In genomic region chr1:177448121-177448561, GRCm38 (mm10) we compare ENCODE assay signal across 8 mouse cellular contexts. TPM values are rescaled to one million over a fixed set of nuclear protein-coding genes. Genes with fewer than 3 reads are reported as not detected.
DNase-seq lines count a peak whose midpoint lies in the region; ATAC-seq lines count a peak whose summit lies in the region.
"Had no signal": no experiment of that assay in that cellular context is flagged by ENCODE, and none has a peak within 500 bp of the region (broad histone marks: within the 10 kb centered on the region; RNA-seq: fewer than 3 reads in every experiment).

No protein-coding gene starts in this region.

- H3K9ac ChIP-seq in forebrain, embryonic 12.5 days, result peak overlapping the region; percentile 5; the same call in 1 of the 2 replicates
- peak overlapping the region; percentile 55 for H3K9ac ChIP-seq in midbrain, embryonic 11.5 days (ENCODE audit: low read length)

- 77% methylated on average over 25 of the region's 25 CpGs for WGBS in forebrain, embryonic 12.5 days
- WGBS in midbrain, embryonic 11.5 days, result 88% methylated on average over 25 of the region's 25 CpGs

- H3K9me3 ChIP-seq in forebrain, embryonic 12.5 days, result no peaks in the 10 kb centered on the region
- H3K9me3 ChIP-seq in midbrain, embryonic 11.5 days (ENCODE audit: control insufficient read depth, low read length), result no peaks in the 10 kb centered on the region
- H3K9me3 ChIP-seq: heart, embryonic 10.5 days had no signal

- DNase-seq in Muller cell, postnatal 12 days (ENCODE audit: inconsistent ontology term), result peak; percentile 26
- peak; percentile 81 for DNase-seq in brain, adult 2 months (ENCODE audit: low read depth, low spot score)
- DNase-seq in midbrain, embryonic 11.5 days (ENCODE audit: low spot score, missing footprints), result peak; percentile 89
- DNase-seq in gastrocnemius, postnatal 25 days, result no peak
- no peak for DNase-seq in kidney, adult 11 months
- no peak for DNase-seq in spleen, adult 18-20 months

- peaks cover 68% of the 10 kb centered on the region for H3K4me1 ChIP-seq in forebrain, embryonic 12.5 days
- peaks cover 56% of the 10 kb centered on the region for H3K4me1 ChIP-seq in midbrain, embryonic 11.5 days (ENCODE audit: control insufficient read depth, insufficient read depth, low read length)

- H3K4me3 ChIP-seq in forebrain, embryonic 12.5 days (replicated peaks), result peak overlapping the region; percentile 87
- peak overlapping the region; percentile 96 for H3K4me3 ChIP-seq in midbrain, embryonic 11.5 days (ENCODE audit: low read depth, low read length)
- H3K4me3 ChIP-seq: heart, embryonic 10.5 days had no signal

- no peaks in the 10 kb centered on the region for H3K27me3 ChIP-seq in forebrain, embryonic 12.5 days
- no peaks in the 10 kb centered on the region for H3K27me3 ChIP-seq in midbrain, embryonic 11.5 days (ENCODE audit: control insufficient read depth, insufficient read depth, low read length)

- ATAC-seq in forebrain, embryonic 12.5 days (ENCODE audit: low FRiP score), result no peak
- ATAC-seq in midbrain, embryonic 11.5 days (ENCODE audit: low FRiP score), result 0 out of 2 replicates have a peak, but pooled peaks have one; percentile 3

- H3K36me3 ChIP-seq in forebrain, embryonic 12.5 days (replicated peaks), result peaks cover 17% of the 10 kb centered on the region
- H3K36me3 ChIP-seq in midbrain, embryonic 11.5 days (ENCODE audit: control insufficient read depth, insufficient read depth, low read length), result peaks cover 8% of the 10 kb centered on the region

- H3K27ac ChIP-seq in forebrain, embryonic 12.5 days, result peak overlapping the region; percentile 92
- peak overlapping the region; percentile 82 for H3K27ac ChIP-seq in midbrain, embryonic 11.5 days (ENCODE audit: low read depth, low read length)
- H3K27ac ChIP-seq: heart, embryonic 10.5 days had no signal

- H3K4me2 ChIP-seq in forebrain, embryonic 12.5 days, result peak overlapping the region; percentile 75
- H3K4me2 ChIP-seq in midbrain, embryonic 11.5 days, result peak overlapping the region; percentile 85

RNA-seq across cellular contexts. Expression of gene Zbtb18, which starts 6.0 kb away (rescaled TPM):
- 21.3 and 21.6 TPM in 2 replicates for polyA plus RNA-seq in forebrain, embryonic 12.5 days (2016; fragmentation: Nextera tagmentation; extraction: Ambion mirVana)
- 10.2 and 10.7 TPM in 2 replicates for polyA plus RNA-seq in midbrain, embryonic 11.5 days (2014; fragmentation: Nextera tagmentation; extraction: Ambion mirVana)
- total RNA-seq in gastrocnemius, postnatal 25 days (2021), result 10 to 100 TPM; 75.6 to 95.6 TPM

Comparison
In these comparisons a context has a peak if more than half of its experiments do, and no peak if none do; other contexts are left out.
1. DNase-seq: peak in Muller cell, postnatal 12 days (single experiment), brain, adult 2 months (single experiment) and midbrain, embryonic 11.5 days (single experiment); none in gastrocnemius, postnatal 25 days (single experiment), kidney, adult 11 months (single experiment) and spleen, adult 18-20 months (0 of 2).